Mouse (Mus musculus) left cerebral cortex, adult 2 months (tissue): ENCODE results near the gene Dcaf8. TPM values are rescaled to one million over a fixed set of nuclear protein-coding genes. Genes with fewer than 3 reads are reported as not detected.

Source experiments
- DNase-seq, 2 experiments: peaks; one replicate each; pipeline ENCODE4 v3.0.0; 2021 to 2022; ENCODE audit warnings: low spot score in 2 of 2, mixed read lengths in 1 of 2; ENCODE audit errors: extremely low spot score in 1 of 2
- H3K27ac ChIP-seq: fragments of 200-600 bp; 2 replicates; pipeline ENCODE4 v1.8.1; 2022
- H3K4me3 ChIP-seq: fragments of 200-600 bp; 2 replicates; pipeline ENCODE4 v1.8.1; 2022
- CTCF ChIP-seq: fragments of 200-600 bp; IDR thresholded peaks from 2 replicates; pipeline ENCODE4 v1.8.1; 2022; ENCODE audit warnings: antibody characterized with exemption, mild to moderate bottlenecking, moderate library complexity
- intact Hi-C: fragments of 180-260 bp; cut with DNase I; formaldehyde crosslinking; loops from one replicate; pipeline ENCODE4 v1.15.1; 2025
- total RNA-seq, 2 experiments: library from RNA; stranded (reverse); gene quantifications; 2 replicates each; pipeline ENCODE4 v1.2.3; 2021

The Dcaf8 gene
- total RNA-seq, 2 experiments from 2014 or later: 115 to 121 TPM

DNA sequence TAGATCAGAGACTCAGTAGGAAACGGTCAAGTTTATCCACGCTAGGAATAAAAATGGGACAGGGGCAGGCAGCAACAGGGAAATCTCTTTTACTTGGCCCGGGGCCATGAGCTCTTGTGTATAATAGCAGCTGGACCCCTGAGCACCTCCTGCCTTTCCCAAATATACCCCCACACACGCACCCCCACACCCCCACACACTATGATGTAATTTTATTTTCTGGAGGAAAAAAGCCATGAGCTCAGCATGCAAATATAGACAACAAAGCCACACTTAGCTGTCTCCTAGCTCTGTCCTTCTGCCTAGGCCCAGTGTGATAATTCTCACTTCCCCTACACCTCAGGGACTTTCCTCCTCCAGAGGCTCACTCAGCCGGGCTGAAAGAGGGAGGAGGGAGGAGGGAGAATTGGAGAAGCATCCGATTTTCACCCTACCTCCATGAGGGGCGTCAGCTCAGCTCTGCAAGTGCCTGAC, 59.3 kb downstream of the Dcaf8 start:
- peak overlapping the region; percentile 99 for H3K27ac ChIP-seq
- intact Hi-C loops: no loop called here
- no peak for TF ChIP-seq CTCF
- DNase-seq: no peak
- H3K4me3 ChIP-seq: peak overlapping the region; percentile 87

DNA sequence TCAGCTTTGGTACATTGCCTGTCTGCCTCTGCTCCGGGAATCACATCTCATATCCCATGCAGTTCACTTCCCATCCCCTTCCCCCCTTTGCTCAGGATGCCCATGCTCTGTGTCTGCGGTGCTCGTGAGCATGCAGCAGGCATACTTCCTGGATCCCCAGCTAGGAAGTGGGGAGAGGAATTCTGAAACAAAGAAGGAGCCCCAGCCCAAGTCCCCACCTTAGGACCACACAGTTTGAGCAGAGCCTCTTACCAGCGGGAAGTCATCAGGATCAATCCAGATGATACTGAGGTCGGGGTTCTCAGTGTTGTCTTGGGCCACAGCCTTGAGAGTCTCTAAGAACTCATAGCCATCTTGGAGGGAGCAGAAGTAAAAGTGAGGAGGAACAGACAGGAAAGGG, 64.9 kb downstream of the Dcaf8 start:
- no peak overlapping the region for H3K27ac ChIP-seq
- no peak for DNase-seq
- no peak for TF ChIP-seq CTCF
- intact Hi-C loops: no loop called here
- H3K4me3 ChIP-seq: no peak overlapping the region

DNA sequence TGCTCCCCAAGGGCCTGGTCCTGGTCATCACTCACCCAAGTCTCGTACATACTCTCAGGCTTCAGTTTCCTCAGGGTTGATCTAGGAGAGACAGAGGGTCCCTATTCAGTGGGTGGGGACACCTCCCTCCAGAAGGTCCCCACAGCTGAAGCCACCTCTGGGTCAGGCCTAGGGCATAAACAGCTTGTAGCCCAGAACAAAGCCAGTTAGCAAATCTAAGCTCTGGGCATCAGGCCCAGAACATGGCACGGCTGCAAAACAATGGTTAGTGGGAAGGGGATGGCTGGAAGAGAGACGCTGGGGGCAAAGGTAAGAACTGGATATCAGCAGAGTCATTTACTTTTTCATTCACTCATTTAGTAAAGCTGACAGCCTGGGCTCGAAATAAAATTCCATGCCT, 65.9 kb downstream of the Dcaf8 start:
- no peak for TF ChIP-seq CTCF
- intact Hi-C loops: no loop called here
- DNase-seq: no peak
- Histone ChIP-seq H3K27ac (no peak overlapping the region), H3K4me3 (no peak overlapping the region)

DNA sequence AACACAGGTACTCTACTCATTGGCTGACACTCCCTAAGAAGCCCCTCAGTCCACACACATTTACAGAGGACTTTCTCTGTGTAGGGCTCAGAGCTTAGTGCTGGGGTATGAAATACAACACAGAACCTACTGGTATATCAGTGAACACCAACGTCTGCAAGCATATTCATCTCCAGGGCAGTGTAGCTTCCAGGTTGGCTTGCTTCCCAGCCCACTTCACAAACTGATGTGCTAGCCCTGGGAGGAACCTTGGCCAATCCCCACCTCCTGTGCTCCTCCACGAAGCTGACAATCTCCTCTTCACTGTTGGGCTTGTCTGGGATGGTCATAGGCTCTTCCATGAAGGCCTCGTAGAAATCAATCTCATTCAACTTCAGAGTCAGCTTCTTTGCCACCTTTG, 66.9 kb downstream of the Dcaf8 start:
- no peak for DNase-seq
- H3K27ac ChIP-seq: no peak overlapping the region
- H3K4me3 ChIP-seq: no peak overlapping the region
- no peak for TF ChIP-seq CTCF
- intact Hi-C loops: loop anchor here (5.0 kb wide), 1 partner anchor 47 kb away; no protein-coding TSS in a partner anchor

DNA sequence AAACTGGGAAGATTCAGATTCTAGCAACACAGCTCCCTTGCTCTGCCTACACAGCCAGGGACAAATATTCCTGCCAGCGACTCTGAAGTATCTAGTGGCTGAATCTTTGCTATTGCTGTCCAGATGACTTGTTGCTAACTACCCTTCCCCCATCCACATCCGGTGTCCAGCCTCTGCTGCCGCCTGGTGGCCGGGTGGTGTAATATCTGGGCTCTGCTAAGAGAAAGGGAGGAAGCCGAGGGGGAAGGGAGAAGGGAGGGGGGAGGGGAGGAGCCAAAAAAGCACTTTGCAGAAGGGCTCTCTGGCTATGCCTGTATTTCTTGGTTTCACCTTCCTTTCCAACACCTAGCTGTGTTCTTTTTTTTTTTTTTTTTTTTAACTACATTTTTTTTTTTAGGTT, 69.3 kb downstream of the Dcaf8 start:
- no peak overlapping the region for H3K4me3 ChIP-seq
- peak overlapping the region; percentile 44 for H3K27ac ChIP-seq
- TF ChIP-seq CTCF: peak; percentile 76
- intact Hi-C loops: loop anchor here (1.0 to 5.0 kb wide), 2 partner anchors 50 to 92 kb away; no protein-coding TSS in a partner anchor
- DNase-seq: peak; percentile 90 to 95

DNA sequence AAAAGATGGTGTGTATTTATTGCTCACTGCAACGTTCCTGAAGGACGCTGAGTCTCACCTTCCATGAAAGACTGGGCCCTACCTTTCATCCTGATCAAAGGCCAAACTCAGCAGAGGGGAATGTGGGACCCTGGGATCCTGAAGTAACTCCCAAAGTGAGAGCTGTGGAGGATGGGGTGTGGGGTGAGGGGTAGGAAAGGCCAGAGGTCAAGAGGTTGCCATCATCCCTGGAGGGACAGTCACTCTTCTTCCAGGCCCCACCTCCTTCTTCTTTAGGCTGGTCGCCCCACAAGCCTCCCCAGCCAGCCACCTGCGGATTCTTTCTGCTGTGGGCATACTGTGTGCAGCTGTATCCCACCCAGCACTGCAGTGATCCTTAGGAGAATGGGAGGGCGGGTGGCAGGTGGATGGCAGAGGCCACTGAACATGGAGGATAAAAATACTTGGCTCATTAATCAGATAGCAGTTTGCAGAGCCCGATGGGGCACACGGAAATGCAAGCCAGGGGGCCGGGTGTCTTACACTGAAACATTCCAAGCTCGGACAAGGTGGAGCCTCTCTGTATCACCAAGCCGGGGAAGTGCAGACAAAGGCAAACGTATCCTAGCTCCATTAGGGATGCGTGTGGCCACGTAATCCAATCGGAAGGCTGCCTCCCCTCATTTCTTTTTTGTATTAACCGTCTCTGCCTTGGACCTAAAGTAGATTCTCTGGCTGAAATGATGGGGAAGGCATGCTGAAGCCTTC, 70.5 kb downstream of the Dcaf8 start:
- DNase-seq: no peak
- no peak for TF ChIP-seq CTCF
- Histone ChIP-seq H3K4me3 (no peak overlapping the region), H3K27ac (no peak overlapping the region)
- intact Hi-C loops: loop anchor here (5.0 kb wide), 1 partner anchor 51 kb away; no protein-coding TSS in a partner anchor

DNA sequence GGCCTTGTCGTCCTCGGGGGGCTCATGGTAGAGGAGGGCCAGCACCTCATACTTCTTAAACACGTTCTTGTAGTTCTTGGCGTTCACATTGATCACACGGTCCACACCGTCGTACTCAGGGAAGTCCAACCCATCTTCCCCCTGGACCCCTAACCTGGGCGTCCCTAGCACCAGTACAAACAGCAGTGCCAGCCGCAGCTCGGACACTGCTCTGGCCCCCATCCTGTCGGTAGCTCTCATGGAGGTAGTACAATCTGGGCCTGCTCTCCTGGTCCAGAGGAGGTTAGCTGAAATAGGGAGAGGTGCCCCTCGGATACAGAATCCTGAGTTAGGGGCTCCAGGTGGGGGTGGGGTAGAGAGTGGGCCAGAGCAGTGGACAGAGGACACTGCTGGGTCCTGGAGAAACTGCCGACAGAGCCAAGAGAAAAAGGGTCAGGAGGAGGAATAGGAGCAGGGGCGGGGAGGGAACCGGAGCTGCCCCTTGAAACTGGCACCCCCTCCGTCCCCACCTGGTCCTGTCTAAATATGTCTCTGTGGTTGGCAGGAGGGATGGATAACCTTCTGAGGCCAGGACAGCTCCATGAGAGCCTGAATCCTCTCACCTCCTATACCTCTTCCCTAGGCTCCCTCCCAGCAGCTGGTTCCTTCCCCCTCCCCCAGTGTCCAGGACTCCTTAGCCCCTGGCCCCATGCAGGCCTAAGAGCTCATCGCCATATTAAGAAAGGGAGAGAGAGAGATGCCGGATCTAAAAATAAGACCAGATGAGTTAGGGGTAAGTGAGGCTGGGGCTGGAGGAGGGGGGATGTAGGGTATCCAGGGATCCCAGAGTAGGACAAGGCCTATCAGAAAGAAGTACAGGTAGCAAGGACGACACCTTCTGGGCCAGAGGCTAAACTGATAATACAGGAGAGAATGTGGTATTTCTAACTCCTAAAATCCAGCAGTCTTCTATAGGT, 71.8 kb downstream of the Dcaf8 start, which contains the start of gene Casq1:
Casq1 (minus strand) TSS at position 418 of the 956 bp plus-strand sequence.
- Histone ChIP-seq H3K4me3 (no peak within 1 kb of the TSS), H3K27ac (no peak within 1 kb of the TSS)
- TF ChIP-seq CTCF: no peak
- DNase-seq: no peak
- intact Hi-C loops: loop anchor here (5.0 kb wide), 1 partner anchor 52 kb away; no protein-coding TSS in a partner anchor

DNA sequence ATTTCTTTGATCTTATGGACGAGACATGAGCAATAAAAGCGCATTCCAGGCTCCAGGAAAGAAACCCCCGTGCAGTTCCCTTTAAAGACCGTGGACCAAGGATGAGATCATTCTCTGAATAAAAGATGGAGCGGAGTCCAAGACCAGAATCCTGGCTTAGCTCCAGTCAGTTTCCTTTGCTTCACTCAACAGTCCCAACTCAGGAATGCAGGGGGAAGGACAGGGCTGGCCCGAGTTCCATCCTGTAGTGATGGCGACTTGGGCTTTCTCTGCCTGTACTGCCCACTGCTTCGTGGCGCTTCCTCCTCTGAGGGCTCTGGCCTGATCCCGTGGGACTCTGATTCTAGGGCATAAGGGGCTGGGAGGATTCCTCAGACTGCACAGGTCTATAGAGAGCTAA, 72.5 kb downstream of the Dcaf8 start:
- no peak overlapping the region for H3K4me3 ChIP-seq
- intact Hi-C loops: no loop called here
- no peak overlapping the region for H3K27ac ChIP-seq
- no peak for TF ChIP-seq CTCF
- DNase-seq: no peak

DNA sequence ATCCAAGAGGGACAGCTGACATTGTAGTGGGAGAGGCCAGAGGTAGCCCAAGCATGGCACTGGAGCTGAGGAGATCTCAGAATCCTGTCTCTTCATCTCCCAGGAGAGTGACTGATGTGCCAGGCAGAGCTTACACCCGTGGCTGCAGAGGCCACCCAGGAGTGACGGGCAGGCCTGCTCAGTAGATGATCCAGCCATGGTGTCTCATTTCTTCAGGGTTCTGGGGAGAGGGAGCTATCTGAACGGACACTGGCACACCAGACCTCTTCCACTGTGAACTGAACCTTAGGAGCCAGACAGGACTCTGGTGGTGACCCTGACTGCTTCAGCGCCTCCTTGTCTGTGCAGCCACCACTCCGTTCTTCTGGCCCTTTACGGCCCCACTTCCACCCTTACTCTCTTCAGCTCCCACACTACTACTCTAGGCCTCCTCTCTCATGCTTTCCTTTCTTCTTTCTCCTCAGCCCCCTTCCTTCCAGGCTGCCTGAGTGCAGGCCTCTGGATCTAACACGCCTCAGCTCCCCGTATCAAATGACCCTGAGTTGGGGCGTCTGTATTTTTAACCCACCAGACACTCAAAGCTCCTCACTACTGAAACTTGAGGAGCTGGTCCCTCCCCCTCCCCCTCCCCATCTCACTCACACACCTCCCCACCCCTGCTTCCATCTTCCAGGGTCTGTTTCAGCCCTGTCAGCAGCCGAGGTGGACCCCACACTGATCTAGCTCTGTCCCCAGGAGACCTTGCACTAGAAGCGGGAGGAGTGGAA, 73.6 kb downstream of the Dcaf8 start:
- DNase-seq: no peak
- intact Hi-C loops: no loop called here
- Histone ChIP-seq H3K27ac (no peak overlapping the region), H3K4me3 (no peak overlapping the region)
- TF ChIP-seq CTCF: no peak

DNA sequence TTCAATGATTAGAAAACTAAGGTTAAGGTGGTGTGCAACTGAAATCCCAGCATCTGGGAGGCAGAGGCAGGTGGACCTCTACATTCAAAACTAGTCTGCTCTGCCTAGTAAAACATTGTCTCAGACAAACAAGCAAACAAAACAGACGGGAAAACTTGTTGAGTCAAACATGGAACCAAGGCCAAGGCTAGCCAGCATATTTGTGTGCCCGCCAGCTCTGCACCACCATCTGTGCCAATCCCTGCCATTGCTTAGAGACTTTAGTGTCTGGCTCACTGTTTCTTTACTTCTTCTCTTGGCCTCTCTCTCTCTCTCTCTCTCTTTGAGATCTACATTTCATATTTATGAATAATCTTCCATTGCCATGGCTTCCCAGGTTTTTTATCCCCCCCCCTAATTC, 80.3 kb downstream of the Dcaf8 start:
- intact Hi-C loops: no loop called here
- DNase-seq: no peak
- no peak for TF ChIP-seq CTCF
- Histone ChIP-seq H3K4me3 (no peak overlapping the region), H3K27ac (no peak overlapping the region)

DNA sequence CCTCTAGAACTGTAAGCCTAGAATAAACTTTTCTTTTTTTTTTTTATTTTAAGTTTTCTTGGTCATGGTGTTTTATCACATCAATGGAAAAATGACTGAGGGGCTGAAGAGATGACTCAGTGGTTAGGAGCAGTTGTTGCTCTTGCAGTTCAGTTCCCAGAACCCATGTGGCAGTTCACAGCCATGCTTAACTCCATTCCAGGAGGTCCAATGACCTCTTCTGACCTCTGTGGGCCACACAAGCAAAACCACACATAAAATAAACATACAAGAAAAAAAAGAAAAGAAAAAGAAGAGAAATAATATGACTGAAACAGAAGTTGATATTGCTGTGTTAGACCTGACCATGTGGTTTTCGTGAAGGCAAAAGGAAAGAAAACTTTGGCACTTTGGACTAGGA, 81.3 kb downstream of the Dcaf8 start:
- no peak for TF ChIP-seq CTCF
- no peak overlapping the region for H3K4me3 ChIP-seq
- no peak overlapping the region for H3K27ac ChIP-seq
- intact Hi-C loops: no loop called here
- no peak for DNase-seq
